ENCODE assay signal across 11 mouse cellular contexts in the genomic region with DNA sequence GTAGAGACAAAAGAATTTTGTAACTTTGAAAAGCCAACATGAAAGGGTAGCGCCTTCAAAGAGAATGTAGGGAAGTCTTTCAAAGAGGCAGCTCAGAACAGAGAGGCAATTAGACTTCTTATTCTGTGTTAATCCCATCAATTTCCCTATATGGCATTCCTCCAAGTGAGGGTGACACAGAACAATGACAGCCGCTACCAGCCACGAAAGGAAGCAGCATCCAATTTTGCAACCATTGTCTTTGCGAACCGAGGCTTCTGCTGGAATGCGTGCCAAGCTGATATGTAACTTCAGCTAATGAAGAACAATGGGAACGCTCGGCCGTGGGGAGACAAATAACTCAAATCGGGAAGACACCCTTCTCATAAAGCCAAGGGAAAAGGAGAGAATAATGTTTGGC.
DNase-seq lines count a peak whose midpoint lies in the region; ATAC-seq and TF ChIP-seq lines count a peak whose summit lies in the region.
"Had no signal": no experiment of that assay in that cellular context is flagged by ENCODE, and none has a peak within 500 bp of the region (broad histone marks: within the 10 kb centered on the region; RNA-seq: fewer than 3 reads in every experiment).

No protein-coding gene starts in this region.

- intact Hi-C loops in left cerebral cortex, postnatal 36 days (cut with DNase I) = no loop called here

- H3K9ac ChIP-seq in forebrain, embryonic 11.5 days (ENCODE audit: low read length) = no peak overlapping the region
- H3K9ac ChIP-seq in midbrain, embryonic 14.5 days (replicated peaks; ENCODE audit: low read length) = peak overlapping the region; percentile 1; the same call in 1 of the 2 replicates
- no peak overlapping the region for H3K9ac ChIP-seq in intestine, postnatal 0 days (ENCODE audit: low read depth, low read length)
- H3K9ac ChIP-seq: liver, embryonic 15.5 days had no signal

- ATAC-seq in forebrain, embryonic 11.5 days (replicated peaks; ENCODE audit: low FRiP score) = peak; percentile 70
- ATAC-seq in midbrain, embryonic 14.5 days (ENCODE audit: low FRiP score, low TSS enrichment) = peak; percentile 59; the same call in 1 of the 2 replicates
- ATAC-seq in intestine, postnatal 0 days = no peak
- ATAC-seq: Patski had no signal

- no peak overlapping the region for H3K4me2 ChIP-seq in forebrain, embryonic 11.5 days (ENCODE audit: low read depth, low read length, severe bottlenecking)
- peak overlapping the region; percentile 31 for H3K4me2 ChIP-seq in midbrain, embryonic 14.5 days (ENCODE audit: low read length)
- H3K4me2 ChIP-seq in intestine, postnatal 0 days (replicated peaks; ENCODE audit: low read depth) = no peak overlapping the region
- H3K4me2 ChIP-seq: liver, embryonic 15.5 days had no signal

- no peaks in the 10 kb centered on the region for H3K36me3 ChIP-seq in forebrain, embryonic 11.5 days (ENCODE audit: control insufficient read depth, insufficient read depth, low read length)
- H3K36me3 ChIP-seq in midbrain, embryonic 14.5 days (ENCODE audit: control insufficient read depth, insufficient read depth, low read length) = no peaks in the 10 kb centered on the region
- H3K36me3 ChIP-seq in intestine, postnatal 0 days (ENCODE audit: control insufficient read depth, insufficient read depth) = no peaks in the 10 kb centered on the region
- H3K36me3 ChIP-seq: liver, embryonic 15.5 days had no signal

- DNase-seq in left cerebral cortex, adult 11 months (ENCODE audit: low spot score) = peak; percentile 62
- DNase-seq in left cerebral cortex, postnatal 36 days (ENCODE audit: low spot score in 2 of 2) = no peak
- no peak for DNase-seq in forebrain, embryonic 11.5 days (ENCODE audit: low spot score)
- DNase-seq in kidney, postnatal 10 days = peak; percentile 56
- peak; percentile 76 for DNase-seq in midbrain, embryonic 14.5 days
- no peak for DNase-seq in urinary bladder, postnatal 14 days (ENCODE audit: low spot score)
- DNase-seq in gastrocnemius, adult 8-10 months (ENCODE audit: low spot score in 2 of 2) = no peak

- H3K4me3 ChIP-seq in forebrain, embryonic 11.5 days (ENCODE audit: low read depth, low read length) = no peak overlapping the region
- H3K4me3 ChIP-seq in midbrain, embryonic 14.5 days (replicated peaks; ENCODE audit: low read depth, low read length) = no peak overlapping the region
- H3K4me3 ChIP-seq in intestine, postnatal 0 days (ENCODE audit: low read depth, low read length) = no peak overlapping the region
- H3K4me3 ChIP-seq: erythroblast, embryonic 14.5 days; liver, embryonic 15.5 days had no signal

- no peaks in the 10 kb centered on the region for H3K27me3 ChIP-seq in forebrain, embryonic 11.5 days (ENCODE audit: control insufficient read depth, insufficient read depth, low read length)
- no peaks in the 10 kb centered on the region for H3K27me3 ChIP-seq in midbrain, embryonic 14.5 days (ENCODE audit: control insufficient read depth, insufficient read depth, low read length)
- H3K27me3 ChIP-seq in intestine, postnatal 0 days (replicated peaks; ENCODE audit: control insufficient read depth, insufficient read depth, low read length) = no peaks in the 10 kb centered on the region
- H3K27me3 ChIP-seq: liver, embryonic 15.5 days; Patski had no signal

- H3K9me3 ChIP-seq in forebrain, embryonic 11.5 days (ENCODE audit: control insufficient read depth, low read length) = no peaks in the 10 kb centered on the region
- no peaks in the 10 kb centered on the region for H3K9me3 ChIP-seq in midbrain, embryonic 14.5 days (ENCODE audit: control insufficient read depth, low read length)
- no peaks in the 10 kb centered on the region for H3K9me3 ChIP-seq in intestine, postnatal 0 days (ENCODE audit: control insufficient read depth)
- H3K9me3 ChIP-seq: liver, embryonic 15.5 days had no signal

- H3K27ac ChIP-seq in forebrain, embryonic 11.5 days (ENCODE audit: low read depth, low read length) = no peak overlapping the region
- peak overlapping the region; percentile 55 for H3K27ac ChIP-seq in midbrain, embryonic 14.5 days (replicated peaks; ENCODE audit: low read depth, low read length)
- H3K27ac ChIP-seq in intestine, postnatal 0 days (ENCODE audit: low read depth, low read length) = no peak overlapping the region
- H3K27ac ChIP-seq: liver, embryonic 15.5 days had no signal

- WGBS in forebrain, embryonic 11.5 days = 14% methylated on average over 10 of the region's 10 CpGs
- 8% methylated on average over 10 of the region's 10 CpGs for WGBS in midbrain, embryonic 14.5 days
- 58% methylated on average over 10 of the region's 10 CpGs for WGBS in intestine, postnatal 0 days

- peaks cover 18% of the 10 kb centered on the region; the same call in 1 of the 2 replicates for H3K4me1 ChIP-seq in forebrain, embryonic 11.5 days (replicated peaks; ENCODE audit: control insufficient read depth, insufficient read depth, low read length)
- peaks cover 28% of the 10 kb centered on the region for H3K4me1 ChIP-seq in midbrain, embryonic 14.5 days (ENCODE audit: control insufficient read depth, insufficient read depth, low read length)
- H3K4me1 ChIP-seq in intestine, postnatal 0 days (replicated peaks; ENCODE audit: control insufficient read depth, insufficient read depth, low read length) = no peaks in the 10 kb centered on the region
- H3K4me1 ChIP-seq: liver, embryonic 15.5 days had no signal

- no peak for TF ChIP-seq CTCF in intestine, postnatal 0 days (IDR thresholded peaks at IDR 0.05; ENCODE audit: low read depth)

Comparison
In these comparisons a context has a peak if more than half of its experiments do, and no peak if none do; other contexts are left out.
1. DNase-seq: peak in left cerebral cortex, adult 11 months (single experiment), kidney, postnatal 10 days (single experiment) and midbrain, embryonic 14.5 days (single experiment); none in left cerebral cortex, postnatal 36 days (0 of 2), forebrain, embryonic 11.5 days (single experiment), urinary bladder, postnatal 14 days (single experiment) and gastrocnemius, adult 8-10 months (0 of 2).